Mouse (Mus musculus): ENCODE results near the gene Ap2m1.
"Not testable (repeated sequence)": the region's sequence is repeated elsewhere in the genome, so short reads cannot be mapped to it uniquely, and the experiment has no call there.

The Ap2m1 gene

DNA sequence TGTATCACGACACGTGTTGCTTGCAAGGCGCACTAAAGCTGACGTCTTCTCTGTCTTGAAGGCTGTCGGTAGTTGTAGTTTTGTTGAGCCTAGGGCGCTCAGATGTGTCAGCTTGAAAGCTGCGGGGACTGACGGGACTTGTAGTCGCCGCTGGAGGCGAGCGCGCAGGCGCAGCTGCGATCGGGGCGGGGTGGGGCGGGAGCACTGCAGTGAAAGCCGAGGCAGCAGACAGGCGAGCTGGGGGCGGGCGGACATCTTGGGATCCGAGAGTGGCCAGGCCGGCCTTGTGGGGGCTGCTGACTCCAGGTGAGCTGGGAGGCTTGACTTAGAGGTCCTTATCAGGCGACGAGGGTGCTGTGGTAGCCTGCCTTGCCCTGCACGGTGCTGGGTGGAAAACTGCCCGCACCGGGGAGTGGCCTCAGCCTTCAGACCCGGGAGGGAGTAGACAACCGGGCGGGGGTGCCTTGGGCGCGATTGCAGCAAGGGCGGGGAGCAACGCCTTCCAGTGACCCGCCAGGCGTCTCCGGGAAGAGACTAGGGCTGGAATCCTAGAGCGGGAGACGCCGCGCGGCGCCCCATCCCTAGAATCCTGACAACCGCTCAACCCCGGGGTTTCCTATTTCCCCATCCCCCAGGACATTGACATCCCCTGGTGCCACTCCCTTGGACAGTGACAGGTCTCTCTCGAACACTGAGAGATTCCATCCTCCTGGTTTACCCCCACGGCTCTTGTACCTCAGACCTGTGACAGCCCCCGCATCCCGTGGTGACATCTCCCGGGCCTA, at the start of gene Ap2m1:
TSS of gene Ap2m1 (plus strand) at position 183 of the 785 bp plus-strand sequence.
- peak; percentile 91 for DNase-seq (ENCODE audit: low read depth in 2 of 2, low spot score in 2 of 2)

DNA sequence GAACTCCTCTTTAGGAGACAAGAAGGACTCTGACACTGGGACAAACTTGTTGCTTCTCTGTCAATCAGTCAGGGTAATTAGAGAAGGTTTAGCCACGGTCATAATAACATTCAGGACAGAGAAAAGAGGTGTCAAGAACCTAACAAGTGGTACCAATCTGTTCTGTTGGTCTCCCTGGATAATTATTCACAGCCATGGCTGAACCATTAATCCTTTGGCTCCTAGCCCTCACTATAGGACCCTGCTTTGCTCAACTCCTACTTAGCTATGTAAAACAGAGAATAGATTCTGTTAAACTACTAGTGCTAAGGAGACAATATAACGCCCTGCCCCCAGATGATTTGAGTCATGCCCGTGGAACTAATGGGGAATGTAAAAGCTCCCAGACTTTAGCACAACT, 49.2 kb upstream of the Ap2m1 start:
- DNase-seq (ENCODE audit: low read depth in 2 of 2, low spot score in 2 of 2), result no peak

DNA sequence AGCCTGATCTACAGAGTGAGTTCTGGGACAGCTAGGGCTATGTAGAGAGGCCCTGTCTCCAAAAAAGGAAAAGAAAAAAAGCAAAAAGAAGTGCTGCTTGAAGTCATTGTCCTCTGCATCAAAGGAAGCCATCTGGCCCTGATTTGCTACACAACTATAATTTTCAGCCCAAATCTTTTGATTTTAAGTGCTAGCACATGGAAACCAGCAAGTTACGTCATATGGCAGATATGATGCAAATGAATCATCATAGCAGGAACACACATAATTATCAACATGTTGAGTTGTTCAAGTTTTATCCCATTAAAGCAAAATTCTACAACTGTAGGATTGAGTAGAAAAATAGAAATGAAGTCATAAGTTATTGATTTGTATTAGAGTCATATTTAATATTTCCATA, 47.1 kb upstream of the Ap2m1 start:
- DNase-seq (ENCODE audit: low read depth in 2 of 2, low spot score in 2 of 2), result no peak

DNA sequence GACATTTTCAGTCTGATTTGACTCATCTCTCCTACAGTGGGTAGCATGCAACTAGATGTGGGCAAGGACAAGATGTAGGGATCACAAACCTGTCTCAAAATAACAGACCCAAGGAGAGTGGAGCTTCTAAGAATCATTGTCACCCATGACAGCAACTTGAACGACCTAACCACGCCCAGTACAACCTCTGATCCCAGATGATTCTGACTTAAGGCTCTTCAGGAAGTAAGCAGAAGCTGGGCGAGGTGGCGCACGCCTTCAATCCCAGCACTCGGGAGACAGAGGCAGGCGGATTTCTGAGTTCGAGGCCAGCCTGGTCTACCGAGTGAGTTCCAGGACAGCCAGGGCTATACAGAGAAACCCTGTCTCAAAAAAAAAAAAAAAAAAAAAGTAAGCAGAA, 46.5 kb upstream of the Ap2m1 start:
- DNase-seq (ENCODE audit: low read depth in 2 of 2, low spot score in 2 of 2), result not testable (repeated sequence)

DNA sequence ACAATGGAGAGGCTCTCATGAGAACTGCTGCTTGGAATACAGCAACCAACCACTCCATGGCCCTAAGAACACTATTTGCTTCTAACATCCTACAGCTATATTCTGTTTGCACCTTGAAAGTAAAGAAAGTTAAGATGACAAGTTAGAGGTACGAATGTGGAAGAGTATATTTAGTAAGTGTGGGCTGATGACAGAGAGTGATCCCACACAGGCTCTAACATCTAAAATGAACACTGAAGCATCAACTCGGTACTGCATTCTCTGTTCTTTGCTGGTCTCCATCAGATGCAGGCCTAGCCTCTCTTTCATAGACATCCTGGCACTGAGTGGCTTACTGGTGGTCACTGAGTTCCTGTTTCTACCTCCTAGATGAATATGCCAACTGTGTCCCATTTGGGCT, 46.0 kb upstream of the Ap2m1 start:
- no peak for DNase-seq (ENCODE audit: low read depth in 2 of 2, low spot score in 2 of 2)

DNA sequence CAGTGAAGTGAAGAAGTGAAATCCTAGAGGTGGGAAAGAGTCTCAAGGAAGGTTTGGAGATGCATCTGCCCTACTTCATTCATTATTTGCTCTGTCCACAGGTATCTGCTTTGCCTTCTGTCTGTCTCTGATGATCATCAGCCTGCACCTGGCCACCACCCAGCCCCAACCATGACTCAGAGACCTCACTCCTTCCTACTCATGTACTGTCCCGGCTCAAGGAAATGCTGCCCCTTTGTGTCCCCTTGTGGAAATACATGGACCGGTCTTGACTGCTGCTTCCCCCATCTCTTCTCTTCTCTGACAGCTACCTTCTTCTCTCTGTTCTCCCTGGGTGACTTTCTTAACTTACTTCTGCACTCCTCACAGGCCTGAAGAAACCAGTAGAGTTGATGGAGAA, 44.7 kb upstream of the Ap2m1 start:
- DNase-seq (ENCODE audit: low read depth in 2 of 2, low spot score in 2 of 2), result no peak

DNA sequence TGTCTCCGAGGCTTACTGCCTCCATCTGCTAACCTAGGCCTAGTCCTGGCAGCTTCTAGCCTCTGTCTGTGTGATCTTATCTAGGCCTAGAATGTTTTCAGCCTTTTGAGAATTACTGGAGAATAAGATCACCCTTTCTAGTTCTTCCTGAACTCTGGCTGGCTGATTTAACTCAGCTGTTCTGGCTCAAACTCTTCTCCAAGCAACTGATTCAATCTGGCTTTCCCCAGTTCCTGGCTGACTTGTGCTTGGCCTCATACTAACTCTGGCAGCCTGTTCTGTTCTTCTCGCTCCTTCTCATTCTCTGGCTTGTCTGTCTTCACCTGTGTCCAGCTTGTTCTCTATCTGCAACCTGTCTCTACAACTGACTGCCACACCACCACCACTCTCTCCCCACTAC, 44.0 kb upstream of the Ap2m1 start:
- no peak for DNase-seq (ENCODE audit: low read depth in 2 of 2, low spot score in 2 of 2)

DNA sequence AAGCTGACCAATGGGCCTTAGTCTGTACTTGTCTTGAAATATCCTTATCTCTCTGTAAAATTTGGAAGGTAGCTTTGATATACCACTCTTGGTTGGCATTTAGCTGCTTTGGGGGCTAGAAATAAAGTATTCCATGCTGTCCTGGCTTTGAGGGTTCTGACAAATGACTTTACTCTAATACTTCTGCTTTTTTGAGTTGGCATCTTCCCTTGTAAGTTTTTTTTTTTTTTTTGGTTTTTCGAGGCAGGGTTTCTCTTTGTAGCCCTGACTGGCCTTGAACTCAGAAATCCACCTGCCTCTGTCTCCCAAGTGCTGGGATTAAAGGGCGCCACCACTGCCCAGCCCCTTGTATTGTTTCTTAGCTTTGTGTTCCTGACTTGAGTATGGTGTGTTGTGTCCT, 41.8 kb upstream of the Ap2m1 start:
- DNase-seq (ENCODE audit: low read depth in 2 of 2, low spot score in 2 of 2), result no peak

DNA sequence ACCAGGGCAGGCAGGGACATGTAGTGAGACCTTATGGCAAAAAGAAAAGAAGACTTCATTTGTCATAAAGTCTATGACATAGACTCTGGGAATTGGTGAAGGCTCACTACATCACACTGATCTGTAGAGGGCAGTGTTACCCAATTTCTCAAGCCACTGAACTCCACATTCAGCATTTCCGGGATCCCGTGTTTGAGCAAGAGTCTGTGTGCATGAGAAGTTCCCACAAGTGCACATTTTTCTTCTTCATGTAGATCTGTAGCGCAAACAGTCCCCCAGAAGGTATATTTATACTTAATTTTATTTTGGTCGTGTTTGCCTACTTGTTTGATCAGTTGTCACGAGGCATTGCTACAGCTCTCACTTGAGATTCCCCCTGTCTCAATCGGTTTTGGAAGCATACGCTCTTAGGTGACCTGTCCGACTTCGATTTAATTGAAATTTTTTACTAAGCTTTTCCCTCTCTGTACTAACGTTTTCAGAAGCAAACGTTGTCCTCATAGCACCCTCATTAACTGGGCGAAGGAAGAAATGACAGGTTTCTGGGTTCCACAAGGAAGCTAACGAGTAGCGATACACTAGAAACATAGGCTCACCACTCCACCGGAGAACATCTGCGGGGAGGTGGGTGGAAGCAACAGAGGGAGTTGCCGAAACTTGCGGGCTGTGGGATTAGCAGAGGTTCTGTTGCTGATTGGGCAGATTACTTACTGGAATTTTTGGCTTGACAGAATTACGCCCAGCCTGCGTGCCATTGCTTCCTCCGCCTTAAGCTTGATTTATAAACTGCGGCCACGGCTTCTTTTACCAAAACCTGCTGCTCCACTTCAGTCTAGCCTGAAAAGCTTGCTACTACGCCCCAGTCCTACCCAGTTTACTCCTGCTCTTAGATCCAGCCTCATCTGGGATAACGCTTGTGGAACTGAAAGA, 38.3 kb upstream of the Ap2m1 start:
- peak; percentile 53 to 76 for DNase-seq (ENCODE audit: low read depth in 2 of 2, low spot score in 2 of 2)

DNA sequence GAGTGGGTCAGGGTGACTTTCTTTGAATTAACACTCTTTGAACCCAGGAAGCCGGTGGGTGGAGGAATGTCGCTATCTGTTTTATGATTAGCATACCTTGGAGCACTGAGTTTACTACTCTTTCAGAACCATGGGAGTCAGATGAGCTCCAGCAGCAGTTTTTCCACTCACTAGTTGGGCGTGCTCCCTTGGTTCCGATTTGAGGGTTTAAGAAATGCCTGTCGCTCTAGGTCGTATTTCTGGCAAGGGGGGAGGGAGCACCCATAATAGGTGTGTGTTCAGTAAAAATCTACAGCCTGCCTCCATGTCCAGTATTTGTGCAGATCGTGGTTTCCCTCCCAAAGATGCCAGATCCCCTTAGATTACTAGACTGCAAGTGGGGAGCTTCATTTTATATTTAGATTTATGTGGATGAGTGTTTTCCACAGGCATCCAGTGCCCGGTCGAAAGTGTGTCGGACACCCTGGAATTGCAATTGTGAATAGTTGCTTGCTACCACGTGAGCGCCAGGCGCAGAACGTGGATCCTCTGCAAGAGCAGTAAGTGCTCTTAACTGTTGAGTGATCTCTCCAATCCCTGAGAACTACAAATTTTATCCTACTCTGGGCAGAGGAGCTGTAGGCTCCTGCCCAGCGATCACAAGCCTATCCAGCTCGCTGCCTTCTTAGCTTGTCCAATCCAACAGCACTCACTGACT, 37.1 kb upstream of the Ap2m1 start:
- peak in 1 of 2 experiments; percentile 12 for DNase-seq (ENCODE audit: low read depth in 2 of 2, low spot score in 2 of 2)

DNA sequence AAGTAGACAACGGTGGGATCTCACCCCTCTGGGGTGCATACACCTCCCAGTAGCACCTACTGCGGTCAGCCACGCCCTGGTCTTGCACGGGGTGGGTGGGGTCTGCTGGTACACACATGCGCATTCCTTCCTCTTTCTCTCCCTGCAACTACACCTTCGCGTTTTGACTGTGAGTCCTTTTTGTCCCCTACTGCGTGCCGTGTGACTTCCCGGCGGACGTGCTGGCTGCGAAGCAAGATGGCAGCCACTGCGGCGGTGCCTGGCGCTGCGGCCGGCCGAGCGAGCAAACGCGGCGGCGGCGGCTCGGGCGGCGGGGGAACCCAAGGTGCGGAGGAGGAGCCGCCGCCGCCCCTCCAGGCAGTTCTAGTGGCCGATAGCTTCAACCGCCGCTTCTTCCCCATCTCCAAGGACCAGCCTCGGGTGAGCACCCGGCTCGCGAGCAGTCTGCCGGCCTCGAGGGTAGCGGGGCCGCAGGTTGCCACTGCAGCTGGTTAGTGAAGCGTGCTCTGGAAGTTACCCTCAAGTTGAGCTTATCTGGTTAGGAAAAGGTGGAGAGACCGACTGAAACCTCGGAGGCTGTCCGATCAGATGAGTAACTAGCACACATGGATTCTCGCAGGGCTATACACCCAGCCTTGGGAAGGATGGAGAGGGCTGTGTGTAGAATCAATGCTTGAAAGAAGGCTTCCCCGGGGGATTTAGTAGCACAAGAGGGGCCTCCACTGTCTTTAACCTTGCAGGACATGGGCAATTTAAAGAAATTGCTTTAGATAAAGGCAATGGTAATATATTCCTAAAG, 36.4 kb upstream of the Ap2m1 start, which contains the start of gene Eif2b5:
TSS of gene Eif2b5 (plus strand) at position 141 of the 799 bp plus-strand sequence.
- DNase-seq (ENCODE audit: low read depth in 2 of 2, low spot score in 2 of 2), result peak; percentile 79 to 82

DNA sequence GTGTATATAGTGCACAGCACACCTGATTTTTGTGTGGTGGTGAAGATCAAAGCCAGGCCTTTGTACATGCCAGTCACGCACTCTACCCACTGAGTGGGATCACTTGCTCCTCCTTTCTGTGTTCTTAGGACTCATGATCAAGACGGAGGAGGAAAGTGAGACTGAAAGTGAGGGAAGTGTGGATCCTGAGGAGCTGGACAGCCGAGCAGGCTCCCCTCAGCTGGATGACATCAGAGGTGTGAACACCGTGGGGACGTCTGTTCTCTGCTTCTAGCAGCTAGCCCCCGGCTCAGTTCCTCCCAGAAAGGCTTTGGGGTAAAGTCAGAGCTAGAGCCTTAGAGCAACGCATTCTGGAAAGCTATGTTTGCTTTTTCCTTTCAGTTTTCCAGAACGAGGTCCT, 29.3 kb upstream of the Ap2m1 start:
- DNase-seq (ENCODE audit: low read depth in 2 of 2, low spot score in 2 of 2), result no peak

DNA sequence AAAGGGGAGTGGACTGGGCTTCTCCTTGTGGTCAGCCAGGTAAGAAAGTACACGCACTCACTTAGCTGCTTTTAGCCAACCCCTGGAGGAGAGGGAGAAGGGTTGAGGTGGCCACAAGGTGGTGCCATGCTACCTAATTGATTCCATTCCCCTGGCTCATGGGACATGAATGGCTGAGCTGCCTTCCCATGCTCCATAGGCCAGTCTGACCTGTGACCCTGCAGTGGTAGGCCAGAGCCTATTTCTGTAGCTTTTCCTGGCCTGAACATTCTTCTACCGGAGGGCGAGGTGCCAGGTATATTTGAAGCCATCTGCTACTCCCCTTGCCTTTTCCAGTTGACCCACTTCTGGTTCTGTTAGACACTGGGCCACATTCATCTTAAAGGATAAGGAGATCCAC, 25.9 kb upstream of the Ap2m1 start:
- DNase-seq (ENCODE audit: low read depth in 2 of 2, low spot score in 2 of 2), result no peak

DNA sequence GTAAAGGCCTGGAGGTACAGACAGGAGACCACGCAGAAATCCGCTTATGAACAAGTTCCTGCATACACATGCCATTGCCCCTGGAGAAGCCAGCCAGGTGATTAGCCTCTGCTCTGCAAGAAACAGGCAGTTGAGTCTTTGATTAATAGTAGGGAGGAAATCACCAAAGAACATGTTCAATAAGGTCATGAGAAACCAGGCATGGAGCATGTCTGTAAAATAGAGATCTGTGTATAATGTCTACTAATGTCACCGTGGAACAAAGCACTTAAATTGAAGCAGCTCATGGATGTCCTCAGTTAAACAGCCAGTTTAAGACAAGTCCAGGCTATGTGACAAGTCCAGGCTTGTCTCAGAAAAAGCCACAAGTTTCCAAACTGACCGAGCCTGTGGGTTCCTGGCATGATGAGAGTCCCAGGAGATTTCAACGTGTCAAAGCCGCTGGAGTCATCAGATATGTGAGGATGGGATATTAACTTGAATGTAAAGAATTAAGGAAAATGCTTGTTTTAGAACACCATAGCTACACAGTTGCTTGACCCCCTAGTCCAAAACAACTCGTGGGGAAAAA, 23.9 kb upstream of the Ap2m1 start:
- no peak for DNase-seq (ENCODE audit: low read depth in 2 of 2, low spot score in 2 of 2)

DNA sequence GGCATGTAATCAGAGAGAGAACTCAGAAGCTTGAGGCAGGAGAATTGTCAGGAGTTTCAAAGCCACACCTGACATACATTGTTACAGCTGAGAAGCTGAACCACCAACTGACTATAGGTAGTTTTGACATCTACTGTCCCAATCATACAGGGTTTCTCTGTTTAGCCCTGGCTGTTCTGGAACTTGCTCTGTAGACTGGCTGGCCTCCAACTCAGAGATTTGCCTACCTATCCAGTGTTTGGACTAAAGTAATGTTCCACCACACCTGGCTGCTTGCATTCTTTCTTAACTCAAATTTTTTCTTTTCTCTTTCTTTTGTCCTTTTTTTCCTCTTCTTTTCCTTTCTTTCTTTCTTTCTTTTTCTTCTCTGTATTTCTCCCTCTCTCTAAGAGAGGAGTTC, 19.2 kb upstream of the Ap2m1 start:
- DNase-seq (ENCODE audit: low read depth in 2 of 2, low spot score in 2 of 2), result no peak

DNA sequence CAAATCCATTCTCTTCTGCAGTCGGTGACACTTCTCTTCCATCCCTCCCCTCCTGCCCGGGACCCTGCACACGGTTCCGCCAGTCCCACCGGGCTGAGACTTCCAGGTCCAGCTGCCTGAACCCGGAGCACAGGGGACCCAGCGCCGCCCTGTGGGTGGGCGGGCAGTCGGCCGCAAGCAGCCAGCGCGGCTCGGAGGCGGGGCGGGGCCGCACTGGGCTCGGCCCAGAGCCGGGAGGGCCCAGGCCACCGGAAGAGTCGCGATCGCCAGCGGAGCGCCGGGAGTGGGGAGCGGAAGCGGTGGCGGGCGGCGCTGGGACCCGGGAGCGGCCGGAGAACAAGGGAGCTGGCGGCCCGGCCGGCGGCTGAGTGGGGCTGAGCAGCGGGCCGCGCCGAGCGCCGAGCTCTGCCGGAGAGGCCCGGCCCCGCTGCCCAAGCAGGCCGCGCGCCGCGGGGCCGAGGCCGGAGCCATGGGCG, 18.5 kb upstream of the Ap2m1 start, which contains the start of gene Dvl3:
TSS of gene Dvl3 (plus strand) at position 257 of the 476 bp plus-strand sequence.
- peak; percentile 48 for DNase-seq (ENCODE audit: low read depth in 2 of 2, low spot score in 2 of 2)

DNA sequence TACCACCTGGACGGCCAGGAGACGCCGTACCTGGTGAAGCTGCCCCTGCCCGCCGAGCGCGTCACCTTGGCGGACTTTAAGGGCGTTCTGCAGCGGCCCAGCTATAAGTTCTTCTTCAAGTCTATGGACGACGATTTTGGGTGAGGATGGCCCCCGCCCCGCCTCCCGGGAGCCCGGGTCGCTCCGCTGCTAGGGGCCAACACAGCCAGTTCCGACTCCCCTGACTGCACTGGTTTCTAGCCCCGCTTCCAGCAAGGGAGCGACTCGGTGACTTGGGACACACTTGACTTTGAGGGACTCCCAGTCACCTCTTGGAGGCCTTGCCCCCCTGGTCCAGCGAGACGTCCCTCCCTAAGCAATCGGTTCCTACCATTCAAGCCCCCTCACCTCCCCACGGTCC, 18.1 kb upstream of the Ap2m1 start:
- peak; percentile 16 to 26 for DNase-seq (ENCODE audit: low read depth in 2 of 2, low spot score in 2 of 2)

DNA sequence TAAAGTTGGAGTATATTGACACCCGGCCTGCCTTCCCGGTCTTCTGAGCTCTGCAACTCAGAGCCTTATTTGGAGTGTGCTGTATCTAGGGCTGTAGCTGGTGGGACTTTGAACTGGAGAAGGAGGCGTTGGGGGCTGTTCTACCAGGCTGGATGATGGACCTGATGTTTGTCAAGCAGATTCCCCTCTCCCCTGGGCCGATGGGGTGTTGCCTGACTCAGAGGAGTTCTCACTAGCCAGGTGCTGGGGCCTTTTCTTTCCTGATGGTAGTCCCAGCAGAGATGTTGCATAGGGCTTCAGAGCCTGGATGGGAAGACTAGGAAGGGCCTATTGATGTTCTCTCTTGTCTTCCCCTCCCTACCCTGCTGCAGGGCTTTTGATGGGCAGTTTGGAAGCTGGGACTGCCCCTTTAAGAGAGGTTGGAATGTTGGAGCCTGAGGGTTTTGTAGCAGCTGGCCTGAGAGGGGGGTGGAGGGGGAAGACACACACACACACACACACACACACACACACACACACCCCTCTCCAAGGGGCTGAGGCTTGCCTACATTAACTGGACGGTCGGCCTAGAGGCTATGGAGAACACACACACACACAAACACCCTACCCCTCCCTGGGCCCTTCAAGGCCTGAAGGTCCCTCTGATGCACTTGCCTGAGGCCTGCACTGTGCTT, 17.4 kb upstream of the Ap2m1 start:
- peak in 1 of 2 experiments; percentile 8 for DNase-seq (ENCODE audit: low read depth in 2 of 2, low spot score in 2 of 2)

DNA sequence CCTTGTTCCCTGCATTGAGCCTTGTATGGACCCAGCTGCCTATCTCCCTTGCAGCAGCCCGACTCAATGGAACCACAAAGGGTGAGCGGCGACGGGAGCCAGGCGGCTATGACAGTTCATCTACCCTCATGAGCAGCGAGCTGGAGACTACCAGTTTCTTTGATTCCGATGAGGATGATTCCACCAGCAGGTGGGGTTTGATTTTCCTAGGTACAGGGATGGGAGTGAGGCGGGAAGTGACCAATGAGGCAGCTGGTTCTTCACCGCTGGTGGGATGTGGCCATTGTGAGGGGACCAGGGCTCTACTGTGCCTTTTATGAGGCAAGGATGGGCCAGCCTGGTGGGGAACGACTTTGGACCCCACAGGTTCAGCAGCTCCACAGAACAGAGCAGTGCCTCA, 11.4 kb upstream of the Ap2m1 start:
- DNase-seq (ENCODE audit: low read depth in 2 of 2, low spot score in 2 of 2), result no peak

DNA sequence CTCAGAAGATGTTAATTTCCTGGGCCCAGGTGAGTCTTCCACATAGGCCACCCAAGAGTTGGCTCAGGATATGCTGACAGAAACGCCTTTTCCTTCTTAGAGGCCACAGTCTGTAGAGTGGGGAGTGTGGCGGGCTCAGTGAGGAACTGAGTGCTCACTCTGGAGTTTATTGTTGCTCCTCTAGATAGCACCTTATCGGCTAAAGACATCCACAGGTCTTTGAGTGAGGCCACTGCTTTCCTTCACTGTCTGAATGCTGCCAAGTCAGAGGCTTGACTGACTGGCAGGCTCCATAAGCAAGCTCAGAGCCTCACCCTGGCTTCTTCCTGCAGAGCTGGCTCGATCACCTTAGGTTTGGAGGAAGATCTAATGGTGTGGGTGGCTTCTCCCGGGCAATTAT, 6.5 kb upstream of the Ap2m1 start:
- no peak for DNase-seq (ENCODE audit: low read depth in 2 of 2, low spot score in 2 of 2)
